Mouse (Mus musculus) lung, postnatal 14 days (tissue): ENCODE measurements around the gene Mbd5.

ENCODE experiments used
- DNase-seq: peaks from one replicate; pipeline ENCODE4 v3.0.0; 2021

Gene Mbd5

GRCm38 (mm10) chr2:48948841-48949584, at the start of gene Mbd5:
Gene Mbd5, plus strand, starts transcription at chr2:48949508.
- DNase-seq: peak; percentile 99

GRCm38 (mm10) chr2:48908866-48909265, 40.4 kb upstream of the Mbd5 start:
- DNase-seq: no peak

- DNase-seq: no peak
These were observed 35.1 kb upstream of the Mbd5 start for GRCm38 (mm10) chr2:48914185-48914584.

- no peak for DNase-seq
These were observed 33.5 kb upstream of the Mbd5 start for GRCm38 (mm10) chr2:48915832-48916231.

GRCm38 (mm10) chr2:48935058-48935457, 14.2 kb upstream of the Mbd5 start:
- no peak for DNase-seq

GRCm38 (mm10) chr2:48947761-48948160, 1.5 kb upstream of the Mbd5 start:
- DNase-seq: no peak

GRCm38 (mm10) chr2:48949743-48950251, 489 bp downstream of the Mbd5 start:
- DNase-seq: peak; percentile 32

- no peak for DNase-seq
These were observed 776 bp downstream of the Mbd5 start, which contains the start of gene Orc4 for GRCm38 (mm10) chr2:48950252-48950315. Gene Orc4, minus strand, starts transcription at chr2:48950277.

- peak; percentile 11 for DNase-seq
These were observed 1.1 kb downstream of the Mbd5 start for GRCm38 (mm10) chr2:48950316-48950880.

GRCm38 (mm10) chr2:48956591-48956990, 7.3 kb downstream of the Mbd5 start:
- DNase-seq: no peak

- no peak for DNase-seq
These were observed 29.6 kb downstream of the Mbd5 start for GRCm38 (mm10) chr2:48978920-48979319.

GRCm38 (mm10) chr2:48990322-48990721, 41.0 kb downstream of the Mbd5 start:
- DNase-seq: no peak

GRCm38 (mm10) chr2:49040481-49040880, 91.2 kb downstream of the Mbd5 start:
- DNase-seq: peak; percentile 5

- DNase-seq: no peak
These were observed 100.7 kb downstream of the Mbd5 start for GRCm38 (mm10) chr2:49050030-49050429.

- DNase-seq: no peak
These were observed 118.6 kb downstream of the Mbd5 start for GRCm38 (mm10) chr2:49067886-49068285.

GRCm38 (mm10) chr2:49084966-49085365, 135.7 kb downstream of the Mbd5 start:
- DNase-seq: peak; percentile 15

- DNase-seq: no peak
These were observed 141.5 kb downstream of the Mbd5 start for GRCm38 (mm10) chr2:49090771-49091170.

- DNase-seq: no peak
These were observed 147.5 kb downstream of the Mbd5 start for GRCm38 (mm10) chr2:49096765-49097164.

GRCm38 (mm10) chr2:49108906-49109305, 159.6 kb downstream of the Mbd5 start:
- no peak for DNase-seq

GRCm38 (mm10) chr2:49119875-49120274, 170.6 kb downstream of the Mbd5 start:
- DNase-seq: no peak

- DNase-seq: no peak
These were observed 172.3 kb downstream of the Mbd5 start for GRCm38 (mm10) chr2:49121603-49122002.

GRCm38 (mm10) chr2:49142186-49142585, 192.9 kb downstream of the Mbd5 start:
- DNase-seq: no peak

GRCm38 (mm10) chr2:49153649-49154048, 204.3 kb downstream of the Mbd5 start:
- no peak for DNase-seq

- DNase-seq: no peak
These were observed 211.1 kb downstream of the Mbd5 start for GRCm38 (mm10) chr2:49160232-49160947.
